Mouse (Mus musculus) layer of hippocampus, postnatal 25 days (tissue): Measurements from ENCODE around the gene Tmem50b. TPM values are rescaled to one million over a fixed set of nuclear protein-coding genes. Genes with fewer than 3 reads are reported as not detected.
A peak's percentile ranks its signal among the peaks of the same experiment; 100 is the strongest.

Source experiments
- DNase-seq, 2 experiments: peaks; one replicate each; pipeline ENCODE4 v3.0.0; 2022; ENCODE audit warnings: mixed read lengths in 2 of 2, low spot score in 1 of 2; ENCODE audit errors: extremely low spot score in 1 of 2
- total RNA-seq, 2 experiments: library from RNA; stranded (reverse); gene quantifications; 2 replicates each; pipeline ENCODE4 v1.2.3; 2021

The Tmem50b gene
- total RNA-seq, 2 experiments from 2014 or later: 105 to 120 TPM

GRCm38 (mm10) chr16:91566002-91566401, 31.6 kb downstream of the Tmem50b start:
- no peak for DNase-seq

DNA sequence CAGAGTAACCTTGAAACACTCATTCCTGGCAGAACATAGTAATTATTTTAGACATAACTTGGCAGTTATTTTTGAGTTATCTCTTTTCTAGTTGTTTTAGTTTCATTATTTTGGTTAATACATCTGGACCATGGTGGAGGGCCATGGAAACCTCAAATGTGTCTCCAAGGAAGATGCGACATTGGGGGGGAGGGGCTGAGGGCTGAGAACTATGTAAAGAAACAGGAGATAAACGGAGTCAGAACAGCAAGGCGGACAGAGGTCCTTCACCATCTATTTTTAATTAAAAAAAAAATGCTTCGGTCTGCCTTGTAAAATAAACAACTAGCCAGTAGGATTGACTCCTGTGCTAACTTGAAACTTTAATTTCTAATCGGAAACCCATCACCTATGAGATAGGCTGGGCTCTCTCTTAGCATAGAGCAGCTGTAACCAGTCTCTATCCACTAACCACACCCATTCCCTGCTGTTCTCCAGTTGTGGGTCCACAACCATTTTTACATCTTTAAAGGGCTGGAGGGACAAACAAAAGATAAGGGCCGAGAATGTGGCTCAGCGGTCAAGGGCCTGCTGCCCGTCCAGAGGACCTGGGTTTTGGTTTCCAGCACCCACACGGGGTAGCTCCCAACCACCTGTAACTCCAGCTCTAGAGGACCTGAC, 32.2 kb downstream of the Tmem50b start:
- DNase-seq: no peak

DNA sequence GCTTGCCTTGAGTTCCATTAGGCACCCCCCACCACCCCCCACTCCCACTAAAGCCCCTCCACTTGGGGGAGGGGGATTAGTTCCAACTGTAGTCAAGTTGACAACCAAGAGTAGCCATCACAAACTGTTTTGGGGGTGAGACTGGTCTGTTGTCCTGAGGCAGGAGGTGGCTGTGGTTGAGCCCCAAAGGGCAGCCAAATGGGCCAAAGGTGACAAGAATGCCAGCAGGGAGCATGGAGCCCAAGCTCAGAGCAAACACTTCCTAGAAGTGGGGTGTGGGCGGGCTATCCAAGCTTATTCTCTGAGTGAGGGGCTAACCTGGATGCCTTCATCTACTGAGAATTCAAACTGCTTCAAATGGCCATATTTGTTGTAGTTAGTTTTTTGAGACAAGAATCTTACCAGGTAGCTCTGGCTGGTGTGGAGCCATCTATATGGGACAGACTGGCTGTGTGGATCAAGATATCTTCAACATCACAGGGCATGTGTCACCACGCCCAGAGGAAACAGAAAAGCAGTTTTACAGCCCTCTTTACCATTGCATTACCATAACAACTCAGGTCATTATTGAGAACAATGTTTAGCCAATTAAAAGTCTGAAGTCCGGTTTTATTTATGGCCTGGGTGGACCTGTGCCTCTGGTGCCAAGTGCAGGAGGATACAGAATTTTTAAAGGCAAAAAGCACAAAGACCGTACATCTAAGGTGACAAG, 32.9 kb downstream of the Tmem50b start:
- DNase-seq: no peak

- no peak for DNase-seq
These were observed 35.8 kb downstream of the Tmem50b start for GRCm38 (mm10) chr16:91561541-91562457.

- DNase-seq: no peak
These were observed 36.5 kb downstream of the Tmem50b start for GRCm38 (mm10) chr16:91561099-91561498.

GRCm38 (mm10) chr16:91557693-91558092, 39.9 kb downstream of the Tmem50b start:
- no peak for DNase-seq

GRCm38 (mm10) chr16:91557214-91557613, 40.4 kb downstream of the Tmem50b start:
- no peak for DNase-seq

DNA sequence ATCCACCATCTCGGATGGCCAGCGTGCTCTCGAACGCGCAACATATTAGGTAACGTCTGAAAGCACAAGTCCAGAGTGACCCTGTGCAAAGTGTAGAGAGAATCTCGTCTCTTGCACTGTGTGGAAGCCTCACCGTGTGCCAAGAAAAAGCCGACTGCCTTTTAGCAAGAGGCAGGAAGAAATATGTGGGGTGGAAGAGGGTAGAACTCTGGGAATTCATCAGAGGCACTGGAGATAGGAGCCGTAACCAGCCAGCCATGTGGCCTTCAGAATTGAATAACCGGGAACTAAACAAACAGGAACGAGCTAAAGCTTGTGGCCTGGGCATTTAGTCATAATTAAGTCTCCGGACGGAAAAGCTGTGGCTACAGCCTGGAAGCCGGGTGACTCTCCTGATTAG, 40.9 kb downstream of the Tmem50b start:
- no peak for DNase-seq

- DNase-seq: no peak
These were observed 42.5 kb downstream of the Tmem50b start for GRCm38 (mm10) chr16:91555017-91555605.

- DNase-seq: no peak
These were observed 44.0 kb downstream of the Tmem50b start for GRCm38 (mm10) chr16:91553625-91554024.

GRCm38 (mm10) chr16:91552072-91552471, 45.5 kb downstream of the Tmem50b start:
- DNase-seq: no peak

DNA sequence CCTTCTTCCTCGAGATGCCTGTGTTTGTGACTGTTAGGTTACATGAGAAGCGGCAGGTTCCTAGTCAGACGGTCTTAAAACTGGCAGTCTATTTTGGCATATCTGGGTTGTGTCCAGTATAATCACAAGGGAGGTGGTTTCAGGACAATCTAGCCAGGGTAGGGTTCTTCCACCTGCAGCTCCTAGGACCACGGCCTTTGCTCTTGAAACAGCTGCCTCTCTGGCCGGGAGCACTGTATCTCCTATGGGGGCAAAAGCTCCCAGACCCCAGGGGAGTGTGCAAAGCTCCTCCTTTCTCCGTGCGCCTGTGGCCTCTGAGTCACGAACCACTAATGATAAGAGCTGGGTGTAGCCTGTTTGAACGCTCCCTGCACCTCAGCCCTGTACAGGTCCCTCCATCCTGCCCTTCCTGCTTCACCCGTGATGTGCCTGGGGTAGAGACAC, 46.5 kb downstream of the Tmem50b start:
- DNase-seq: no peak

DNA sequence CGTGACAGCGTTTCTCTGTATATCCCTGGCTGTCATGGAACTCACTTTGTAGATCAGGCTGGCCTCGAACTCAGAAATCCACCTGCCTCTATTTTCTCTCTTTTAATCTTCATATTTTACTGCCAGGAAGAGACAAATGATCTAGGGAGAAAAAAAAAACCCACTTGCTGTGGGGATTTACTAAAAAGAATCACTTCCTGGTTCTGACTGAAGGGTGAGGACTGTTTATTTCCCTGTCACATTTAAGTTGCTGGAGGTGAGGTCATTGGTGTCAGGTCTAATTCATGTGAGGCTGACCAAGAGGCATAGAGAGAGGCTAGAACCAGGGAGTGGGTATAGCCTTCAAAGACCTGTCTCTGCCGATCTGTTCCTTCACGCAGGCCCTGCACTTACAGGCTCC, 48.0 kb downstream of the Tmem50b start:
- DNase-seq: no peak

DNA sequence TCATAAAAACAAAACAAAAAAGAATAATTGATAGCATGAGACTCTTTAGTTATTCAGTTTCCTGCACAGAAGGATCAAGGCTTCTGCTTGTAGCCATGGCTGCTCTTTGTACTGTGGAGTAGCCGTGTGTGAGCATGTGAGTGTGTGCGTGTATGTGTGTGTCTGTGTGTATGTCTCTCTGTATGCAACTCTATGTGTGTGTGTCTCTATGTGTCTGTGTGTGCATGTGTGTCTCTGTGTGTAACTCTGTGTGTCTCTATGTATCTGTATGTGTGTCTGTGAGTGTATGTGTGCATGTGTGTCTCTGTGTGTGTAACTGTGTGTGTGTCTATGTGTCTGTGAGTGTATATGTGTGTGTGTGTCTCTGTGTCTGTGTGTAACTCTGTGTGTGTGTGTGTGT, 48.6 kb downstream of the Tmem50b start:
- DNase-seq: no peak

DNA sequence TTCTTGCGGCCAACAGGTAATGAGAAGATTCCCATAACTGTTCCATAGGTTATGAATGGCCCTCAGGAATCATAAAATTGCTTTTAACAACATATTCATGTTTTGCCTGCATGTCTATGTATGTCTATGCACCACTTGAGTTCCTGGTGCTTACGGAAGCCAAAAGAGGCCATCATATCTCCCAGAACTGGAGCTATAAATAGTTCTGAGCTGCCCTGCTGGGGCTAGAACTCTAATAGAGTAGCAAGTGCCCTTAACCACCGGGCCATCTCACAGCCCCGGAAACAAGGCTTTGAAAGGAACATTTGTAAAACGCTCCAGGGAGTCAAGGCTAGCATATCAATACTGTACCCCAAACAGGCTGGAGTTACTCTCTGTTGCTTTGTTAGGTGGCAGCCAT, 49.0 kb downstream of the Tmem50b start:
- DNase-seq: no peak

GRCm38 (mm10) chr16:91547974-91548373, 49.6 kb downstream of the Tmem50b start:
- no peak for DNase-seq

- peak; percentile 45 to 53 for DNase-seq
These were observed 50.5 kb downstream of the Tmem50b start, which contains the start of gene Ifngr2 for GRCm38 (mm10) chr16:91546836-91547741. Ifngr2 (plus strand) TSS chr16:91547072.

GRCm38 (mm10) chr16:91546391-91546835, 51.2 kb downstream of the Tmem50b start:
- no peak for DNase-seq

GRCm38 (mm10) chr16:91545597-91546281, 51.9 kb downstream of the Tmem50b start:
- DNase-seq: no peak
